Mouse (Mus musculus) neural tube, embryonic 15.5 days (tissue): ENCODE measurements around the gene Atad1. TPM values are rescaled to one million over a fixed set of nuclear protein-coding genes. Genes with fewer than 3 reads are reported as not detected.

Source experiments
- ATAC-seq: fragments of 200-750 bp; cut with Nextera tagmentation; 2 replicates; pipeline ENCODE4 v1.8.0; 2017; ENCODE audit warnings: mild to moderate bottlenecking, moderate TSS enrichment, moderate library complexity; ENCODE audit not compliant: low FRiP score
- H3K27ac ChIP-seq: fragments of 300-500 bp; sonication (generic); replicated peaks from 2 replicates; pipeline ENCODE4 v1.5.1; 2015; ENCODE audit warnings: mild to moderate bottlenecking, inconsistent platforms
- H3K27me3 ChIP-seq: fragments of 300-500 bp; sonication (generic); replicated peaks from 2 replicates; pipeline ENCODE4 v1.6.1; 2015; ENCODE audit warnings: inconsistent platforms
- H3K36me3 ChIP-seq: fragments of 300-500 bp; sonication (generic); 2 replicates; pipeline ENCODE4 v1.6.1; 2015; ENCODE audit warnings: inconsistent platforms
- H3K4me1 ChIP-seq: fragments of 300-500 bp; sonication (generic); 2 replicates; pipeline ENCODE4 v1.6.1; 2015; ENCODE audit warnings: inconsistent platforms
- H3K4me2 ChIP-seq: fragments of 300-500 bp; sonication (generic); 2 replicates; pipeline ENCODE4 v1.6.1; 2015; ENCODE audit warnings: inconsistent platforms, mild to moderate bottlenecking, moderate library complexity
- H3K4me3 ChIP-seq: fragments of 300-500 bp; sonication (generic); replicated peaks from 2 replicates; pipeline ENCODE4 v1.5.1; 2015; ENCODE audit warnings: mild to moderate bottlenecking, inconsistent platforms
- H3K9ac ChIP-seq: fragments of 300-500 bp; sonication (generic); replicated peaks from 2 replicates; pipeline ENCODE4 v1.6.1; 2015; ENCODE audit warnings: mild to moderate bottlenecking, inconsistent platforms
- H3K9me3 ChIP-seq: fragments of 300-500 bp; sonication (generic); replicated peaks from 2 replicates; pipeline ENCODE4 v1.6.1; 2016; ENCODE audit warnings: inconsistent platforms
- WGBS: fragments of 180-500 bp; shearing (Covaris S2); methylation state at CpG from one replicate; pipeline ENCODE4 v1.1.7; 2015; ENCODE audit warnings: mixed read lengths; 5-methylcytosine and 5-hydroxymethylcytosine counted together
- polyA plus RNA-seq: library from polyadenylated mRNA; unstranded; fragments of >200 nt; fragmentation: Nextera tagmentation; extraction: Ambion mirVana; gene quantifications from 2 replicates; pipeline ENCODE4 v1.2.1, GENCODE M21; 2015

Gene Atad1
- polyA plus RNA-seq, 1 experiment from 2014 or later, result 105 TPM

GRCm38 (mm10) chr19:32638276-32638903 is 101.2 kb downstream of the Atad1 start:
- ATAC-seq, result no peak

DNA sequence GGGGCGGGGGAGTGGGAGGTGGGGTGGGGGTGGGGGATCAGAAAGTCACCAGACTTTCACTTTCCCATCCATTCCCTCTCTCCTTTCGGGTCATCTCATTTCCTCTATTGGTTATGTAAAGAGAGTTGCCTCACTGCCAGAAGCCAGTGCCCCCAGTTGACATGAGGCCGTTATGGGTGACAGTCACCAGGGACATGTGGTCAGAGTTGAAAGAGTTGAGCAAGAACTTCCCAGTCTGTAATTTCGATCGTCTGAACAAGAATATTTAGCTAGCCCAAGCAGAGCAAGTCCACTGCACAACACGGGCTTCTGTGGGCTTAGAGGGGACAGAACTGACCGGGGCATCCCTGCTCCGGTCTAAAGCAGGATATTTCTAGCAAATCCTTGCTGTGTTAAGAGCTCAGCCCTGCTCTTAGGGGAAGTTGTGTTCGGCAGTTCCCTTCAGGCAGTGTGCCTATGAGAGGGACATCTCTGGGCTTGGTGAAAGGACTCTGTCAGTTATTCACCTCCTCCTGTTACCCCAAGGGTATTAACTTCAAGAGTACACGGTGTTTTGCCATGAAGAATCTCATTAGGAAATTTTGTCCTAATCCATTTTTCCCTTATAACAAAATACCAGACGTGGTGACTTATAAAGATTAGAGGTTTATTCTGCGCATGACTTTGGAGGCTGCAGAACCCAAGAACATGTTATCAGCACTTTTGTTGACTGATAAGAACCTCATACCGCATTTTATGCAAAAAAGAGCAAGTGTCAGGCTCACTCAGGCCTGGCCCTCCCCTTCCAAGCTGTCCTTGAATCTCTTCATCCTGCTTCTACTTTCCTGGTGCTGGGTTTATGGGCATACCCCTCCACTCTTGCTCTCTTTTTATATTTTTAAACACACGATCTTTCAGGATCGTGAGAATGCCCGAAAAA is 102.0 kb downstream of the Atad1 start:
- 87% methylated on average over 16 of the region's 16 CpGs for WGBS
- H3K4me2 ChIP-seq, result no peak overlapping the region

More at GRCm38 (mm10) chr19:32638276-32638903, 101.2 kb downstream of the Atad1 start:
- Histone ChIP-seq H3K9ac (no peak overlapping the region), H3K27ac (no peak overlapping the region), H3K4me1 (no peaks in the 10 kb centered on the region), H3K36me3 (no peaks in the 10 kb centered on the region), H3K4me3 (no peak overlapping the region), H3K4me2 (no peak overlapping the region), H3K9me3 (no peaks in the 10 kb centered on the region), H3K27me3 (no peaks in the 10 kb centered on the region)
- WGBS, result 77% methylated on average over 13 of the region's 13 CpGs

DNA sequence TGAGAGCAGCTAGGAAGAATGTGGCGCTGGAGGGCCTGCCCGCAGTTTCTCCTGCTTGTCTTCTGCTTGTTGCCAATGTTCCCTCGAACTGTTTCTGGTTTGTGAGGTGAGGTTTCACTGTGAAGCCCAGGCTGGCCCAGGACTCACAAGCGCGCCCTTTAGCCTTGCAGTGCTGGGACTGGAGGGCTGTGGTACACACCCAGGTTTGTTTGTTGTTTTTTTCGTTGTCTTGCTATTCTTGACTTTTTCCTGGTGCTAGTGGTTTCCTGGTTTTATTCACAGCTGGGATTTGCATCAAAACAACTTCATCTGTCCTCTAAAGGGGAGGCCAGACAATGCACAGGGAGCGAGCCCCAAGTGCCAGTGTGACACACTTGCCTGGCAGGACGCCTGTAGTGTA is 104.7 kb downstream of the Atad1 start:
- Histone ChIP-seq H3K4me3 (no peak overlapping the region), H3K9me3 (no peaks in the 10 kb centered on the region), H3K36me3 (no peaks in the 10 kb centered on the region), H3K27ac (no peak overlapping the region), H3K9ac (no peak overlapping the region), H3K4me1 (no peaks in the 10 kb centered on the region), H3K4me2 (no peak overlapping the region), H3K27me3 (no peaks in the 10 kb centered on the region)
- no peak for ATAC-seq
- WGBS, result 70% methylated on average over 8 of the region's 8 CpGs

More for the DNA sequence above, 102.0 kb downstream of the Atad1 start:
- no peaks in the 10 kb centered on the region for H3K27me3 ChIP-seq
- H3K27ac ChIP-seq, result no peak overlapping the region
- no peak for ATAC-seq
- no peaks in the 10 kb centered on the region for H3K9me3 ChIP-seq
- H3K9ac ChIP-seq, result no peak overlapping the region
- H3K4me1 ChIP-seq, result no peaks in the 10 kb centered on the region
- H3K36me3 ChIP-seq, result no peaks in the 10 kb centered on the region
- H3K4me3 ChIP-seq, result no peak overlapping the region

- Histone ChIP-seq H3K4me2 (no peak overlapping the region), H3K36me3 (no peaks in the 10 kb centered on the region), H3K4me3 (no peak overlapping the region), H3K9ac (no peak overlapping the region), H3K4me1 (no peaks in the 10 kb centered on the region), H3K27ac (no peak overlapping the region), H3K9me3 (no peaks in the 10 kb centered on the region), H3K27me3 (no peaks in the 10 kb centered on the region)
- WGBS, result 81% methylated on average over 7 of the region's 7 CpGs
- no peak for ATAC-seq
These were observed 110.9 kb downstream of the Atad1 start for GRCm38 (mm10) chr19:32628572-32629132.

DNA sequence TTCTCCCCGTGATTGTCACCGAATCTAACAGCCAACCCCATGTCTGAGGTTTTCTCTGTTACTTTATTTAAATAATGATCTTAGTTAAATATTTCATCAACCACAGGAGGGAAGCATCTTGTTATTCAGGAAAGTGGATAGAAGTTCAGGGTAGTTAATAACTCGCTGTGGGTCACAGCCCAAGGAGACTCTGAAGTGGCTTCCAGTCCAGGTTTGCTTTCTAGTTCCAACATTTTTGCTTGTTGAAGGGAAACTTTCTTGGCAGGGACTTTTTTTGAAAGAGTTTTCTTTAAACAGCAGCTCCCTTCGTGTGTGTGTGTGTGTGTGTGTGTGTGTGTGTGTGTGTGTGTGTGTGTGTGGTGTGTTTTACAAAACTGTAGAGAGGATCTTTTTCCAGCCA is 112.0 kb downstream of the Atad1 start:
- no peaks in the 10 kb centered on the region for H3K27me3 ChIP-seq
- H3K9me3 ChIP-seq, result no peaks in the 10 kb centered on the region
- ATAC-seq, result no peak
- H3K9ac ChIP-seq, result no peak overlapping the region
- no peaks in the 10 kb centered on the region for H3K4me1 ChIP-seq
- WGBS, result 85% methylated on average over 4 of the region's 4 CpGs
- no peaks in the 10 kb centered on the region for H3K36me3 ChIP-seq
- no peak overlapping the region for H3K4me3 ChIP-seq
- H3K27ac ChIP-seq, result no peak overlapping the region
- H3K4me2 ChIP-seq, result no peak overlapping the region

DNA sequence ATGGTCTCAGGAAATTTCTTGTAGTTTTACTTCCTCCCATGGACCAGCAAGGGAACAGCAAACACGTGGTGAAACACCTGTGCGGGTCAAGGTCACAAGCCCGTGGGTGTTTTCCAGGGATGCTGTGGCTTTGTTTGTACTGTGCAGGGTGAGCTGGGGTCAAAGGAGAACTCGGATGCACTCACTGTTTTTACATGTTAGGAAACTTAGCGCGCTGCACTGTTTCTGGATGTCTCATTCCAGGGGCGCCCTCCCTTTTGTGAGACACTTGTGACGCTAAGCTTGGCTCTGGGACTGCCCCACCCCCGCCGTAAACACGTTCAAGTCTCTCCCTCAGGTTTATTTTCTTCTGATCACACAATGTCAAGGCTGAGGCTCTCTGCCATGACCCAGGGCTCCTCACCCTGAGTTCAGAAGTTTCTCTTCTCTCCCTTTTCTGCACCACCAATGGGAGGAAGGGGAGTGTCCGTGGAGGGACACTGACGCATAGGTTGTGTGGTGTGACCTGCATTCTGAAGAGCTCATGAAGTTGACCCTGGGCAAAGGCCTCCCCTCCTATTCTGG is 112.7 kb downstream of the Atad1 start:
- ATAC-seq, result no peak

GRCm38 (mm10) chr19:32622142-32622541 is 117.4 kb downstream of the Atad1 start:
- no peak overlapping the region for H3K4me3 ChIP-seq
- H3K4me2 ChIP-seq, result no peak overlapping the region
- 83% methylated on average over 3 of the region's 3 CpGs for WGBS
- ATAC-seq, result no peak
- no peaks in the 10 kb centered on the region for H3K36me3 ChIP-seq
- H3K9ac ChIP-seq, result no peak overlapping the region
- no peaks in the 10 kb centered on the region for H3K4me1 ChIP-seq
- H3K27me3 ChIP-seq, result no peaks in the 10 kb centered on the region
- no peaks in the 10 kb centered on the region for H3K9me3 ChIP-seq
- H3K27ac ChIP-seq, result no peak overlapping the region

More for the DNA sequence above, 112.7 kb downstream of the Atad1 start:
- Histone ChIP-seq H3K9ac (no peak overlapping the region), H3K27me3 (no peaks in the 10 kb centered on the region), H3K27ac (no peak overlapping the region), H3K4me2 (no peak overlapping the region), H3K4me3 (no peak overlapping the region), H3K9me3 (no peaks in the 10 kb centered on the region), H3K36me3 (no peaks in the 10 kb centered on the region), H3K4me1 (no peaks in the 10 kb centered on the region)
- 71% methylated on average over 13 of the region's 13 CpGs for WGBS

Other genes with a start within 250 kb of the Atad1 start
- gene Papss2, start 144.0 kb downstream of the Atad1 start, polyA plus RNA-seq, result 1.7 and 1.9 TPM in 2 replicates
- gene Pten, start 17.7 kb upstream of the Atad1 start, polyA plus RNA-seq, result 12.2 and 12.9 TPM in 2 replicates